Mouse (Mus musculus) G1E (cell line): ENCODE results near the gene Tmem223. TPM values are rescaled to one million over a fixed set of nuclear protein-coding genes. Genes with fewer than 3 reads are reported as not detected.

ENCODE experiments used
- ATAC-seq: 2 replicates; pipeline ENCODE4 v1.8.0; 2016; ENCODE audit warnings: mild to moderate bottlenecking; ENCODE audit not compliant: insufficient number of reproducible peaks, poor library complexity, low FRiP score, severe bottlenecking; ENCODE audit errors: extremely low read depth
- DNase-seq: peaks from one replicate; pipeline ENCODE4 v3.0.0; 2012; ENCODE audit warnings: low spot score
- H3K27me3 ChIP-seq: 2 replicates; pipeline ENCODE4 v1.6.1; 2012; ENCODE audit warnings: mild to moderate bottlenecking, low read length, inconsistent platforms; ENCODE audit not compliant: insufficient read depth
- H3K36me3 ChIP-seq: replicated peaks from 2 replicates; pipeline ENCODE3; 2012; ENCODE audit warnings: mild to moderate bottlenecking, inconsistent platforms
- H3K4me1 ChIP-seq: 2 replicates; pipeline ENCODE4 v1.6.1; 2012; ENCODE audit warnings: low read depth, low read length, inconsistent platforms, mixed read lengths; ENCODE audit not compliant: insufficient read depth
- H3K4me3 ChIP-seq: 2 replicates; pipeline ENCODE4 v1.5.1; 2012; ENCODE audit warnings: low read depth, mild to moderate bottlenecking, inconsistent platforms, low read length, moderate library complexity, mixed read lengths
- H3K9me3 ChIP-seq: replicated peaks from 2 replicates; pipeline ENCODE4 v1.6.1; 2012; ENCODE audit warnings: inconsistent platforms
- CTCF ChIP-seq: IDR thresholded peaks from 2 replicates; pipeline ENCODE4 v1.5.1; 2012; ENCODE audit warnings: low read depth, low read length, inconsistent platforms, mixed read lengths
- GATA1 ChIP-seq: IDR thresholded peaks from 2 replicates; pipeline ENCODE4 v1.6.1; 2012; ENCODE audit warnings: borderline replicate concordance, low read length, inconsistent platforms, mixed read lengths
- GATA2 ChIP-seq: IDR thresholded peaks from 2 replicates; pipeline ENCODE4 v1.6.1; 2012; ENCODE audit warnings: low read depth, low read length, inconsistent platforms, borderline replicate concordance
- POLR2AphosphoS5 ChIP-seq: IDR thresholded peaks from 2 replicates; pipeline ENCODE4 v1.6.1; 2012; ENCODE audit warnings: low read depth, low read length, inconsistent platforms; ENCODE audit not compliant: insufficient replicate concordance
- TAL1 ChIP-seq: conservative IDR thresholded peaks from 2 replicates; pipeline ENCODE4 v1.6.1; 2012; ENCODE audit warnings: low read depth, low read length, inconsistent platforms, mixed read lengths
- polyA plus RNA-seq: library from polyadenylated mRNA; stranded (reverse); fragments of >175 nt; gene quantifications from 2 replicates; pipeline ENCODE4 v1.2.3, GENCODE M21; 2012
- total RNA-seq, 2 experiments: library from RNA; stranded (forward) in 1 of 2; stranded (reverse) in 1 of 2; fragments of 200-1000 nt in 1 of 2; fragments of >200 nt in 1 of 2; fragmentation: Nextera tagmentation in 1 of 2; gene quantifications; 2 replicates each; pipeline ENCODE4 v1.2.3; 2014 to 2017

Gene Tmem223
- total and polyA plus RNA-seq, 3 experiments: 3.2 to 16.3 (median 6.1) TPM

DNA sequence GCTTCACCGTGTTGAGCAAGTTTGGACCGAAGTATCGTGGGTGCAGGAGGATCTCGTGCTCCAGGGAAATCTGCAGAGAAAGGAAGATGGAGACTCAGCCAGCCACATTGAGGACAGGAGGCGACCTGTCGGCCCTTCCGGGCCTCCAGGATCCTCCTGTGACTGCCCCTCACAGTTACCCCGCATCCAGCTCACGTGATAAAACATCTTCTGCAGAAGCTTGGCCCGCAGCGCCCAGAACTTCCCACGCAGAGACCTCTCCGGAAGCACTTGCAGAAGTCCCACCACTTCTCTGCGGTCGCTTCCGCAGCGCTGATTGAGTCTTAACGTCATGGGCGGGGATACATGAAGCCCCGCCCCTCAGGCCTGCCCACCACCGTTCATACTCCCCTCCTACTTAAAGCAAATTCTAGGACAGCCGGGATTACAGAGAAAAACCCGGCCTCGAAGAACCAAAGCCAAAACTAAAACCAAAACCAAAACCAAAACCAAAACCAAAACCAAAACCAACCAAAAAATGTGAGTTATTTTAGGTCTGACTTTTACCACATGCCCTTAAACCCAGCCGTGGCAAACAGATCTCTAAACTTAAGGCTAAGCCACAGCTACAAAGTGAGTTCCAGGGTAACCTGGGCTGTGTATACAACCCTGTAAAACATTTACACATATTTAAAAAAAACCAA is 27.6 kb downstream of the Tmem223 start, which contains the start of gene Polr2g:
Gene Polr2g (minus strand): TSS at position 314 of the 683 bp plus-strand sequence.
- Histone ChIP-seq H3K4me1 (peaks cover 44% of the 10 kb centered on the region), H3K36me3 (peaks cover 38% of the 10 kb centered on the region), H3K27me3 (no peaks in the 10 kb centered on the region), H3K9me3 (peaks cover 4% of the 10 kb centered on the region), H3K4me3 (peak within 1 kb of the TSS; percentile 85)
- peak; percentile 57 for ATAC-seq
- TF ChIP-seq POLR2AphosphoS5: 0 out of 2 replicates have a peak, but pooled peaks have one; percentile 32
- no peak for TF ChIP-seq GATA2
- peak; percentile 48 for DNase-seq

DNA sequence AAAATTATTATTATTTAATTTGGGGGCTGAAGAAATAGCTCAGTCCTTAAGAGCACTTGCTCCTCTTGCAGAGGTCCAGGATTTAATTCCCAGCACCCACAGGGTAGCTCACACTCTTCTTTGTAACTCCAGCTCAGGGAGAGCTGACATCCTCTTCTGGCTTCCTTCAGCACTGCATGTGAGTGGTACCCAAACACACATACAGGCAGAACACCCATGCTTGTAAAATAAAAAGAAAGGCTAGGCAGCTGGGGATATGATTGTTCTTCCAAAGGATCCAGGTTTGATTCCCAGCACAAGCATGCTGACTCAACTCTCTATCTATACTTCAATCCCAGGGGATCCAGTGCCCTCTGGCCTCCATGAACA is 28.1 kb downstream of the Tmem223 start:
- TF ChIP-seq CTCF (no peak), GATA1 (no peak), GATA2 (no peak), POLR2AphosphoS5 (no peak), TAL1 (no peak)
- DNase-seq (no peak), ATAC-seq (no peak)
- H3K36me3 ChIP-seq: peaks cover 38% of the 10 kb centered on the region
- H3K4me1 ChIP-seq: peaks cover 49% of the 10 kb centered on the region
- H3K27me3 ChIP-seq: no peaks in the 10 kb centered on the region
- H3K9me3 ChIP-seq: 0 out of 2 replicates have a peak, but pooled peaks cover 2% of the 10 kb centered on the region
- peak overlapping the region; percentile 85; the same call in 1 of the 2 replicates for H3K4me3 ChIP-seq

DNA sequence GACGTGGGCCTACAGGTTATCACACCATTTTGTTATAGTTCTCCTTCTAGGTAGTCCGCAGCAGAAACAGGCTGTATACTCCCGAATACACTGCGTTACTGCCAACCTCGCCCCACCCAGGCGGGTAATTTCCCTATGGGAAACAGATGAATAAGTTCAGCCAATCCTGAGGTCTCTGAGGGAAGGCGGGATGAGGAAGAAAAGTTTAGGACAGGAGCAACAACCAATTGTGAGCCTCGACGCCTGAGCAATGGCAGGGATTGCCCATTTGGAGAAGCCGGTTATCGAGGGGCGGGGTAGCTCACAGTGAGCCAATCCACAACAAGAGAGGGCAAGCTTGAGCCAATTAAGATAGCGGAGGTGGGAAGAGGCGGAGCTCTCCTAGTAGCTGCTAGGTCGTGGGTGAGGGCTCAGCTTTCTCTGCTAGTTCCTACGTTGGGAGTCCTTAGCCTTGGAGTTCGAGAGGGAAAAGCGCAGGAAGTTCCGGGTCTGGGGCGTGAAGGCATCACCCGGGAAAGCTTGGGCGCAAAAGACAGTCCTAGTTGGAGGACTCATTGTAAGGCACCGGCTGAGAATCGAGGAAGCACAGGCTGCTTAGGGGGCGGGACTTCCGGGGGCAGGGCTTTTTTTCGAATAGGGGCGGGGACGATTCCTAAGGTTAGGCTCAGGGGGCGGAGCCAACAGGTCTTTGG is 31.5 kb downstream of the Tmem223 start, which contains the start of gene Zbtb3:
Gene Zbtb3 (plus strand): TSS at position 426 of the 692 bp plus-strand sequence.
- DNase-seq: peak; percentile 88

DNA sequence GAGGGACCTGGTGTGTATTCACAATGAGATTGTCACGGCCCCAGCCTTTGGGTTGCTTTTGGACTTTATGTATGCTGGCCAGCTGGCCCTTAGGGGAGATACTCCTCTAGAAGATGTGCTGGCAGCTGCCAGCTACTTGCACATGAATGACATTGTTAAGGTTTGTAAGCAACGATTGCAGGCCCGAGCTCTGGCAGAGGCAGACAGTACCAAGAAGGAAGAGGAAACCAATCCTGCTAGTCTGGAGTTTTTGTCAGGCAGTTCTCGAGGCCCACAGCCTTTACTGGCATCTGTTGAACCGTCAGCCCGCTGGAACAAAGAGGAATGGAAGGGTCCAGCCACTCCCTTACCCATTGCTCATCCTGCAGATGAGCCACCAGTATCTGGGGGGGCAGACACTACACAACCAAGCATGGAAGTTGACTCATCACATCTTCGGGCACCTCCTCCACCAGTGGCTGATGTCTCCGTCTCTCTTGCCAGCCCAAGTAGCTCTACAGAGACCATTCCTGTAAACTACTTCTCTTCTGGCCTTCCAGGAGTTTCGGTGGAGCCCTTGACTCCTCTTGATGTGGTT is 32.5 kb downstream of the Tmem223 start:
- ATAC-seq (no peak), DNase-seq (no peak)
- TF ChIP-seq CTCF (no peak), GATA2 (no peak)
- Histone ChIP-seq H3K4me3 (no peak overlapping the region; the same call in 1 of the 2 replicates), H3K27me3 (no peaks in the 10 kb centered on the region), H3K4me1 (peaks cover 50% of the 10 kb centered on the region), H3K9me3 (no peaks in the 10 kb centered on the region), H3K36me3 (peaks cover 51% of the 10 kb centered on the region)

More for the DNA sequence above, 31.5 kb downstream of the Tmem223 start, which contains the start of gene Zbtb3:
- peaks cover 53% of the 10 kb centered on the region for H3K4me1 ChIP-seq
- peaks cover 41% of the 10 kb centered on the region for H3K36me3 ChIP-seq
- no peak for TF ChIP-seq TAL1
- TF ChIP-seq GATA2: no peak
- TF ChIP-seq CTCF: no peak
- TF ChIP-seq GATA1: no peak
- TF ChIP-seq POLR2AphosphoS5: no peak
- ATAC-seq: peak; percentile 95
- peak within 1 kb of the TSS; percentile 74 for H3K4me3 ChIP-seq
- no peaks in the 10 kb centered on the region for H3K9me3 ChIP-seq
- H3K27me3 ChIP-seq: no peaks in the 10 kb centered on the region

DNA sequence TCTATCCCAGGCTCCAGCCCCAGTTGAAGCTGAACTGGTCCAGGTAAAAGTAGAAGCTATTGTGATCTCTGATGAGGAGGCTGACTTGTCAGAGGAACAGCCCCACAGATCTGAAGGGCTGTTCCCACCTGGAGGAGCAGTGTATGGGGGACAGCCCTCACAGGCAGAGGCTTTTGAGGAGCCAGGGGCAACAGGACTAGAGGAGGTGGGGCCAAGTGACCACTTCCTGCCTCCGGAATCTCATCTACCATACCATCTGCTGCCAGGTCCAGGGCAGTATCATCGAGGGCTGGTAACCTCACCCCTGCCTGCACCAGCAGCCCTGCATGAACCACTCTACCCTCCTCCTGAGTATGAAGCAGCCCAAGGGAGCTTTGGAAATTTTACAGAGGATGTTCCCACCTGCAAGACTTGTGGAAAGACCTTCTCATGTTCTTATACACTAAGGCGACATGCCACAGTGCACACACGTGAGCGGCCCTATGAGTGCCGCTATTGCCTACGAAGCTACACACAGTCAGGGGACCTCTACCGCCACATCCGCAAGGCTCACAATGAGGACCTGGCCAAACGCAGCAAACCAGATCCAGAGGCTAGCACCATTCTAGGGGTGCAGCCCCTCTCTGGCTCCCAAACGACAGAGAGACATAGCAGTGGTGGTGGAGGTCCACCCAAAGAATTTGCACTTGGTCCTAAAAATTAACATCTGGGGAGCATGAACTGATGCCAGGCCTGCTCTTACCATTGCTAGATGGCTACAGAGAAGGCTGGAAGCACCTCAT is 33.3 kb downstream of the Tmem223 start:
- Histone ChIP-seq H3K4me3 (peak overlapping the region; percentile 28; the same call in 1 of the 2 replicates), H3K36me3 (peaks cover 57% of the 10 kb centered on the region), H3K4me1 (peaks cover 47% of the 10 kb centered on the region), H3K9me3 (no peaks in the 10 kb centered on the region), H3K27me3 (no peaks in the 10 kb centered on the region)
- ATAC-seq (no peak), DNase-seq (no peak)
- TF ChIP-seq POLR2AphosphoS5 (no peak), TAL1 (no peak), GATA2 (no peak), GATA1 (no peak), CTCF (no peak)

DNA sequence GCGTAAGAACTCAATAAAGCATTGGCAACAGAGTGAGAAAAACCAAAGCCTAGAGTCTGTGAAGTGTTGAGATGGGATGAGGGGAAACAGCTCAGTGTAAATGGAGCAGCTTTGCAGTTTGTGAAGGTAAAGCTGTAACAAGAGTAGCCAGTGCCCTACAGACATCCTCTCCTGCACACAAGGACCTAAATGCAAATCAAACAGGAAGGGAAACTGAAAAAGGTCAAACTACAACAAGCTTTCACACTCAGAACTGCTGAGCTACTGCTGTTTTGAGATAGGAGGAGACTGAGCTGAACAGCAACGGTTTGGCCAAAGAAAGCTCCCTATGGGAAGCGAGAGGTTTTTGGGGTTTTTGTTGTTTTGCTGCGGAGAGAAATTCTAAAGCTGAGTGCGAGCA is 36.0 kb downstream of the Tmem223 start:
- no peak for DNase-seq
- ATAC-seq: no peak
- H3K4me3 ChIP-seq: no peak overlapping the region
- no peaks in the 10 kb centered on the region for H3K27me3 ChIP-seq
- no peaks in the 10 kb centered on the region for H3K9me3 ChIP-seq
- peaks cover 34% of the 10 kb centered on the region for H3K4me1 ChIP-seq
- TF ChIP-seq TAL1 (no peak), GATA1 (no peak), POLR2AphosphoS5 (no peak), GATA2 (no peak), CTCF (no peak)
- H3K36me3 ChIP-seq: peaks cover 78% of the 10 kb centered on the region
